Mouse (Mus musculus): ENCODE measurements at regions not wholly inside any gene's neighbourhood (a gene's known extent, or its start where the extent isn't known, plus 50 kb on each side); places are given as distances from the start of the nearest gene placed in this dataset.

DNA sequence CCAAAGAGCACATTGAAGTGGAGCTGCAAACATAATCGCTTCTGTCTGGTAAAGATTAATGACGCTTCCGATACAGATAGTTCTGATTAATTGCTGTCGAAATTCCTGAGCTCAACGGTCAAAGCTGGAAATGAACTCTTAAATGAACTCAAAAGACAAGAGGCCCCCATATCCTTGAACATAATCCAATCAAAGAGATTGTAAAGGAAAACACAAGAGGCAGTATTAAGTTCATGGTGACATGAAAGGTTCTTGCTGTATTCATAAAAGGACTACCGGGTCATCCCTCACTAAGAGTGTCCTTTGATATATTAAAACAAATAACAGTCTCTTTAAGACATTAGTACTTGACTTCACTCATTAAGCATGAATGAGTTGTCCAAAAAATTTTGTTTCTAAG, 225.4 kb upstream of the Pdzrn3 start:
- ATAC-seq (ENCODE audit: poor library complexity, severe bottlenecking): no peak

DNA sequence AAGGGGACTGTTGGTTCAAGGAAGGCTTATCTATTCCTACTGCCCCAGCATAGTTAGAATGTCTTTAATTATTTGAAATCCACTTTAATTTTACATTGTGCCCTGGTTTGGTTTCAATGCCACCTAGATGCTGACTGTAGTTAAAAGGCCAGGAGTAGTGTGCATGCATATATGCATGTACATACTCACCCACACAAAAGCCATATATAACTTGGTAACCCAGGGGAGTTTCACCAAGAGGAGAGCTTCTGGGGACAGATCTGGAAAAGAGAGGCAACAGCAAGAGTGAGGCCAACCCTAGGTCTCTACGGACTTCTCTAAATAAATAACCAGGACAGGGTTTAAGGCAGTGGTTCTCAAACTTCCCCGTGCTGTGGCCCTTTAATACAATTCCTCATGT, 219.3 kb upstream of the Pdzrn3 start:
- ATAC-seq (ENCODE audit: poor library complexity, severe bottlenecking): no peak

DNA sequence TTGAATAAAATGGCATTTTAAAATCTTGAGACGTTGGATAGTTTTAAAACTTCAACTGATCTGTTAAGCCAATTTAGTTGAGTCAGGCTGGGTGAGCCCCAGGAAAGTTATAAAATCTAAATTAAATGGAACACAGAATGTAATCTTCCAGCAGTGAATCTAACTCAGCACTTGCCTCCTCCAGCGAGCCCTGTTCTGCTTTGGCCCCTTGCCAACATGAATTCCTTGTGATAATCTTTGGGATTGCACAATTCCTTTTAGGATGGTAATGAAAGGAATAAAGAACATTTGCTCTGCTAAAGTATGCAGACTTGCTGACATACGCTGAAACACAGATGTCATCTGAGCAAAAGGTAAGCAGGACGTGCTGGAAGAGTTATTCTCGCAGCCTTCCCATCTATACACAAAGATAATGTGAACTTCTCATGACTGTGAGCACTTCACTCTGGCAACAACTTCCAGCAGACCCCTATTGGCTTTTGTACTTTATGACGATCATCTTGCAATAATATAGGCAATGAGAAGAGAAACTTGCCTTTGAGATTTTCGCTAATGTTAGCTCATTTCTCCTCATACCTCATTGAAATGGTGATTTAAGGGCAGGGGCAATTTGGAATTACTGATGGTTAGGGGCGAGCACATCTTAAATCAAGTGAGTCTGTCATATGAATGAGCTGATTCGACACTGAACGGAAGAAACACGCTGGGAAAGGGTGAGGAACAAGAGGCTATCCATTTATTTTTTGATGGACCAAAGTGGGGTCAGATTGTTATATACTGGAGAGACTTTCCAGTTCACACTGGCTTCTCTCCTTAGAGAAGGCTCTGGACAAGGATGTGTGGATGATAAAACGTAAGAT, 216.3 kb upstream of the Pdzrn3 start:
- ATAC-seq (ENCODE audit: poor library complexity, severe bottlenecking): no peak

DNA sequence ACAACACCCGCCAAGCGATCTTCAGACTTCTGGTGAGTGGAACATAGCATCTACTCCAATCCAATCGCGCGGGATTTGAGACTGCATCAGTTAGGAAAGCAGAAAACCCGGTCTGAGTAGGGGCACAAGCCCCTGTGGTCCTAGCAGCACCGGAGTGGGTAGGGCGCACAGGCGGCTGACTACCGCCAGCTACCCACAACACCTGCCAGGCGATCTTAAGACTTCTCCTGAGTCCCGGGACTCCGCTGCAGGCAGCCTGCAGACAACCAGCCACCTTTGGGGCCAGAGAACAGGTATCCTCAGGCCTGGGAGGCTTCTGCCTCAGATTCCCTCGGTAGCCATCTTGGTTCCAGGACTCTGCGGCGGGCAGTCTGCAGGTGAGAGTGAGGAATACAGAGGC, 208.2 kb upstream of the Pdzrn3 start:
- ATAC-seq (ENCODE audit: poor library complexity, severe bottlenecking): no peak

DNA sequence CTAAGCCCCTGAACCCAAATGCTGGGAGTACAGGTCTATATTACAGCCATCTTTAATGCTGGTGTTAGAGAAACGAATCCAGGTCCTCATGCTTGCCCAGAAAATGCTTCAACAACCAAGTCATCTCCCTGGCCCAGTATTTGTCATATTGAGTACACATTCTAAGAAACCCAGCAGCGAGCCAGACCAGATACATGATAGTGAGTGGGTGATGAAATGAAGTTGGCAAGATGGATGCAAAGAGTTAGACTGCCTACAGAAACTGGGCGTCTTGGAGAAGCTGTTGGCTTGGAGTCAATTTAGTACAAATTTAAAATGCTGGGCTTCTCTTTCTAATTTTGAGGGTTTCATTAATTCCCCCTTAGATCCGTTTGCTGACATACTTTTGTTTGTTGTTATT, 203.1 kb upstream of the Pdzrn3 start:
- no peak for ATAC-seq (ENCODE audit: poor library complexity, severe bottlenecking)

DNA sequence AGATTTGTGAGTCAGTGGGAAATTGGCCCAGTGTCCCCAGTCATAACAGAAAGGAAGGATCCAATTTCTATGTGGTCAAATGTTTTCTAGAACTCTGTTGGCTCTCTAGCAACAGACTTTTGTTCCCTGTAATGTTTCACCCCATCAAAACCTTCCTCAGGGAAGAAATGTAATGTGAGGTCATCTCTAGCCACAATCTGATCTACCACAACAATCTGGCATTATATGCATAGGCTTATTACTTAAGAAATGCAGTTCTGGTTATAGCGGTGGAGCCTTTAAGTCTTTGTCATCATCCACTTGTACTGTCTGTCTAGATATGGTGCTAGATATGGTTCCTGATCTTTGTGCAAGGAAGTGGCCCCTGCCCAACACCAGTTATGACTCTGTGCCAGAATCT, 178.4 kb upstream of the Pdzrn3 start:
- no peak for ATAC-seq (ENCODE audit: poor library complexity, severe bottlenecking)

DNA sequence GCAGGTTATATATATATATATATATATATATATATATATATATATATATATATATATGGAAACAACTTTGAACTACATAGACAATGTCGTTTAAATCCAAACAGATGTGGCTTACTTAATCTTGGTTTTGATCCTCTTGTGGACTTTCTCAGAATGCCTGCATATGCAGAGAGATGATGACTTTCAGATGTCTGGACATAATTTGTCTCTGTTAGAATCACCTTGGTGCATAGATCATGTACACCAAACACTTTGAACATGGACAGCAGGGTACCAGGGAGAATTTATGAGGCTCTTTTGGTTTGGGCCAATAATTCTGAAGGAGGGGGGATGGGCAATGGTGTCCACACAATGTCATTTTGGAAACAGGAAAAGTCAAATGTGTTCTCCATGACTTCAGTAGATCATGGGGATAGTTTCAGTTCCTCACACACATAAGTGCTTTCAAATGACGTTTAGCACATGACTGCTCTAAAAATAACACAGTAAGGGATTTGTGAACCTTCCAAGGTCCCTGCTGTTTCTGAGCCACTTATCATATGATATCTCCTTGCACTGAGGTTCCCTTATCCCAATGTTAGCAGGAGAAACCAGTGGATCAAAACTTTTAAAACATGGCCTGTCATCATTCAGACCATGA, 177.4 kb upstream of the Pdzrn3 start:
- ATAC-seq (ENCODE audit: poor library complexity, severe bottlenecking): no peak

DNA sequence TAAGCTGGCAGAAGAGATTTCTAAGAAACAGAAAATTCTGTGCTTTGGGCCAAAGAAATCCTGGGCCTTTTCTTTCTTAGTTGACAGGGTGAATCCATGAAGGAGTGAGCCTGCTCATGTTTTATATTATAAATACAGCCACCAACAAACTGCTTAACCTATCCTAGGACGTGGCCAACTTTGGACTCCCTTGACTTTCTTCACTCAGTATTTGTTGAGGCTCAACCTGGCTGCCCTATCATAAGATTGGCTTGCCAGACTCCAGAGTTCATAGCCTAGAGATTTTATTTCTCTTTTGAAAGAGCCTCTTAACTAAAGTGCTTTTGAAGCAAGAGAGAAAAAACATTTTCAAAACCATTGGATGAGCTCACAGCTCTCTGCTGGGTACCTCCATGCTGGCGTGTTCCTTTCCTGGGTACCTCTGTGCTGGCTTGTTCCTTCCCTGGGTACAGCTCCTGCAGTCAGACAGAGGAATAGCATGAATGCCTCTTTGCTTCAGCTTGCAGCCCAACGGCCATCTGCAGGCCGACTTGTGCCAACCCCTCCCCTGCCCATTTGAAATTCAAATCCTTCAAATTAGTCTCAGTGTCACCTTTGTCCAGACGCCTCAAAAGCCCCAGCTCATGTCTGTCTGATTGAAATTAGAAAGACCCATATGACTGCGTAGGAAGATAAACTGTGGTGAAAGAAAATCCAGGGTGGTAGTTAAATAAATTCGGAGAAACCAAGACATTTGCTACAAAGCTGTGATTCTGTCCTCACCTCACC, 173.0 kb upstream of the Pdzrn3 start:
- ATAC-seq (ENCODE audit: poor library complexity, severe bottlenecking): no peak

DNA sequence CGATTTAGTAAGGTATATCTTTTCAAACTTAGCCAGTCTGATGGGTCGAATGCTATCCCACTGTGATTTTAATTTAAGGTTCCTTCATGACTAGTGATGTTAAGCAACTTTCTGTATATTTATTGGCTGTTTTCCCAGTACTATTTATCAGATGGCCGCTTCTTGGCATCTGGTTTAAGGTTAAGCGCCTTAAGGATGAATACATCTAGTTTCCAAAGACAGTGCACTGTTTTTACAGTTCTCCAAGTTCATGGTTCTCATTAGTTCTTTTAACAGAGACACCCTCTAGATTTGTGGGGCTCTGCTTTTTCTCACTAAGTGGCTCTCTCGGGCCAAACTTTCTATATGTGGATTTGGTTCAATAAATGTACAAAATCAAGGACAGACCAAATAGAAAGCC, 159.9 kb upstream of the Pdzrn3 start:
- no peak for ATAC-seq (ENCODE audit: poor library complexity, severe bottlenecking)

DNA sequence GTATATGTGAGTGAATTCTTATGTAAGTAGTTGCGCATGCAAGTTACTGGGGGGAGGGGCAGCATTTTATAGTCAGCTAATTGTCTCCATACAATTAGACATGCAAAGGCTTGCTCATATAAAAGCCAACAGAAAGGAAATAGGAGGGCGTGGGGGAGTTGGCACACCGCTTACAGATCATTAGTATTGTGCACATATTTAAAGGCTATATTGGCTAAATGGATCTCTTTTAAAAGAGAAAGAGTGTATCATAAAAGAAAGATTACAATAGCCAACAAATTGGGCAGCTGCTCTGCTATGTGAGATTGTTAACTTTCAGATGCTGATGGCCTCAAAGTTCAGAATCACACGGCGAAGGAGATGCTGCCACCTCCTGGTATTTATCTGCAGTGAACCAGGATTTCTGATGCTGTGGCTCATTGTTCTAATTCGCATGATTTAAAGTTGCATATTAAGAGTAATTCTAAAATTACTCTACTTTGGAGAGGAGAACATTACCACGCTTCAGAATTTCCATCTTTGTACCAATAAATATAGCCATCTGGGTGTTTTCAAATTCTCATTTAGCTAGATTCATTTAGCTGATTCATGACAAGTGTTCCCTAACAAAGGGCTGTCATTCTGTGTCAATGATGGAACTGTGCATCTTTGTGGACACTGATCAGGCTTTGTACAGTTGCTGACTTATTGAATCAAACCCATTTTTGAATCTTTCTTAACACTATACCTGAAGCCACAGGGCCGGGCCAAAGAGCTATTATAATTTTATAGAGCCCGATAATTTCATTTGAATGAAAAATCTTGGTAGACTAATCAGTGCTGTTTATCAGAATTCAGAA, 156.7 kb upstream of the Pdzrn3 start:
- no peak for ATAC-seq (ENCODE audit: poor library complexity, severe bottlenecking)

DNA sequence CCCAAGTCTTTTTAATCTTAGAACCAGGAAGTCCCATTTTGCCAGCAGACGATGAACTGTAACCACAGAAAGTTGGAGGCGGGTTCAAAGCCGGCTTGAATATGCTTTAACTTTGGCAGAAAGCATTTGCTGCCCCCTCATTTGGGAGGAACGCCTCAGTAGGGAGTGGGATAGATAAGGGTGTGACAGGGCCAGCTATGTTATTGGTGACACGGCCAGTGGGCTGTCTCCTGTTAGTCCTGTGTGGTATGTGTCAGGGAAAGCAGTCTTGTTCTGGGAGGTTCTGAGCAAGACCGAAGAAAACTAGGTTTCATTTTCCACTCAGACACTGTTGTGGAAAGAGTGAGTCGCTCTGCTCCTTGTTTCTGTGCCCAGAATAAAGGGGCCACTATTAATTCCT, 154.7 kb upstream of the Pdzrn3 start:
- no peak for ATAC-seq (ENCODE audit: poor library complexity, severe bottlenecking)

DNA sequence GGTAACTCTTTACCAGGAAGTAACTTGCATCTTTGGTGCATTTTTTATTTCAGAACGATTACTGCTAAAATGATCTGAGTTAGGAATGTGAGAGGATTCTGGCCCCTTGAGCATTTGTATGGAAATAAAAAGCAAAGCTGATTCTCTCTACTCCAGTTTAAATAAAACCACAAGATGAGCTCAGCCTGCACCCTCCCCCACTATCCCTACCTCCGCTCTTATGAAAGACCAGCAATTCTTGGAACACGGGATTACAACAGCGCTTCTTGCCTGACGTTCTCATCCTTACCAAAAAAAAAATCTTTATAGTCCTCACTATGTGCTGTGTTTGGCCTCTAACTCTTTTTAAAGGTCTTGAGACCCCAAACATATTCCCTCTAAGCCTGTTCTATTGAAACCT, 154.2 kb upstream of the Pdzrn3 start:
- no peak for ATAC-seq (ENCODE audit: poor library complexity, severe bottlenecking)

DNA sequence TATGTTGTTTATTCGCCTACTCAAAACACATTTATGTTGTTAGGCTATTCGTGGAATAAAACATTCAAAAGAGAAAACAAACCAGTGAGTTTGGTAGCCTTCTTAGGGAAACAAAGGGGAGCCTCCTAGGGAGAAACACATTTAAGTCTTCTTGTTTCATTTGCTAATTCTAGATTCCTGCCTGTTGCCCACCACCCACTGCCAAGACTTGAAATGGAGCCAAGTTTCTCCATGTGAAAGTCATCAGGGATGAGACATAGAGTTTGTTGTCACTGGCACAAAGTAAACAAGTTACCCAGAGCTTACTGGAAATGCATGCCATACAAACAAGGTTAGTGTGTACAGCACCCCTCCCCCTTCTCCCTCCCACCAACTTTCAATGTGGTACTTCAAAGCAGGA, 147.4 kb upstream of the Pdzrn3 start:
- no peak for ATAC-seq (ENCODE audit: poor library complexity, severe bottlenecking)

DNA sequence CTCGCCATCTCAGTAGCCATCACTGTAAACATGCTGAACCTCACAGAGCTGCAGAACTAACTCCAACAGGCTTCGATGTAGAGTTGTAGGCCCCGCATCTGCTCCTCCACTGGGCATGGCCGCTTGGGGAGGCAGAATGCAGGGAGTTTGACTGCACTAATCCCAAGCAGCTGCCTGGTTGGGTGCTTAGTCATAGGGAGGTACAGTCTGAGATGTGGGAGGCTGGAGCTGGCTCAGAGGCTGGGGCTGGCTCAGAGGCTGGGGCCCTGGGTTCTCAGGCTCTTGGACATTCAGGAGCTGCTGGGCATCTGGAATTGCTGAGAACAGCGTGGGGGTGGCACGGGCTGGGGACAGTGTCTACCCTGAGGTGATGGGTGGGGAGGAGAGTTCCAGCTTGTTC, 143.6 kb upstream of the Pdzrn3 start:
- no peak for ATAC-seq (ENCODE audit: poor library complexity, severe bottlenecking)

DNA sequence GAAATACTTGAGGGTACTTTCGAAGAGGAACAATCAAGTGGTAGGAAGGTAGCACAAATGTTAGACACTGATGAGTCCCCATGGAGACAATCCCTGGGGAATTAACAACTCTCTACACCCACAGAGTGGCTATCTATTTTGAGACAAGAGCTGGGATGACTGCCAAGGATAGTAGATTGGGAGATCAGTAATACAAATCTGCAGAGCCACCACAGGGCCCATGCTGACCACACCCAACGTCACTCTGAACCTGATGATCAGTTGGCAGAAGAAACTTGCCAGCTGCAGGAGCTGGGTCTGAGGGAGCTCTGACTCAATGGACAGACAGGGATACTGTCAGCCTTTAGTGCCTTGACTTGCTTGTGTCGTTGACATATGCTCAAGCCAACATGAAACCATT, 143.1 kb upstream of the Pdzrn3 start:
- no peak for ATAC-seq (ENCODE audit: poor library complexity, severe bottlenecking)

DNA sequence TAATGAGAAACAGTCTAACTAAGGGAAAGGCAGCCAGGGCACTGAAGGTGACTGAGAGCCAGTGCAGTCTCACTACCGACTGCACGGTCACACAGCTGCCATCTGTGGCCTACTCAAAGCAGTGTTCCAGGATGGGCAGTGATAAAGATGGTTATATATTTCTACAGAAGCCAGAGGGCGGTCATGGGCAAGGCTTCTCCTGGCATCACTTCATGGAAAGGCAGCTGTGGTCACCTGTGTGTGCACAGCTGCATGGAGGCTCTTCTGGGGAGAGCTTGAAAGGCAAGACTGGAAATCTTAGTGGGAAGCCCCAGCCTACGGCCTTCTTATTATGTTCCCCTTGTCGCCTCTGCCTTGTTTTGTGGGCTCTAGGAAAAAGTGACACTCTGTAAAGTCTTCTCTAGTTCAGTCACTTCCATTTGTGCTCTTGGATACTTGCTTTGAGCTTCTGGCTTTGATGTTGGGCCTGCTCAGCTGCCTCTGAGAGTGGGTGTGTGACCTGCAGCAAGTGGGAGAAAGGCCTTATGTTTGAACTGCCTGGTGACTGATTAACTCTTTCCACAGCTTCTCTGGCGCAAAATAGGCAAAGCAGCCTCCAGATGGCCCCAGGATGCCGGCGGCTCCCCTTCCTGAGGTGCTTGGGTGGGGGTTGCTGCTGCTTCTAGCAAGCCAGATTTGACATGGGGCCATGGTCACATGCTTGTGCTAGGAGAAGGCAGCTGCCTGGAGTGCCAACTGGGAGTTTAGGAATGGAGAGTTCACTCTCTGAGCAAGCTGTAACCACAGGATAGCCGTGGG, 141.4 kb upstream of the Pdzrn3 start:
- no peak for ATAC-seq (ENCODE audit: poor library complexity, severe bottlenecking)

DNA sequence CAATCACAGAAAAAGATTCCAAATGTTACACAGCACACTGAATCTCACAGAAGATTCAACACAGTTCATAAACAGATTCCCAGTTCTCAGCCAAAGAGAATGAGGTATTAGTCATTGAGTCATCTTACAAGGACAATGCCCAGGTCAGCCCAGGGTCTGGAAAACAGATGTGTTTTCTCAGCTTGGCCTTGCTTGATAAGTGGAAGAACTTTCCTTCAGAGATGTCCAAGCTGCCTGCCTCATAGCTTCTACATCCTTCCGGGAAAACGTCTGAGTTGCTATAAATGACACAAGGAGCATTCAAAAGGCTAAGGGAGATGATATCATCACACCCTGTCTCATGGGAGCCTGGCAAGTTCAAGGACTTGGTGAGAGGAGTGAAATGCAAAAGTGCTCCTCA, 139.9 kb upstream of the Pdzrn3 start:
- ATAC-seq (ENCODE audit: poor library complexity, severe bottlenecking): no peak

DNA sequence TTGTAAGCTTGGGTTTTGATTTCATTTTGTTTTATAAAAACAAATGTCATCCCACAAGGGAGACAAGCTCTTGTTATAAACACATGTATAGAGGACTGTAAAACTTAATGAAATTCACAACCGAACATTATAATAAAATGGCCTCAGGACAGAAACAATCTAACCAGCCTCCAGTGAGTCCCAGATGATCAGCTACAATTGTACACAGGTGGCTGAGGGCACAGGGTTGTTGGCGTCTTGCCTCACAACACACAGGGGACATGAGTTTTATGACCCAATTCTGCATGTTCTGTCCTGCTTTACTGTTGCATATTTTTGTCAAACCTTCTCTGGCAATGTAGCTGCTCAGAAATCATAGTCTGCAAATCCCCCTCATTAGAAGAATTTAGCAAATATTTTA, 136.0 kb upstream of the Pdzrn3 start:
- no peak for ATAC-seq (ENCODE audit: poor library complexity, severe bottlenecking)

DNA sequence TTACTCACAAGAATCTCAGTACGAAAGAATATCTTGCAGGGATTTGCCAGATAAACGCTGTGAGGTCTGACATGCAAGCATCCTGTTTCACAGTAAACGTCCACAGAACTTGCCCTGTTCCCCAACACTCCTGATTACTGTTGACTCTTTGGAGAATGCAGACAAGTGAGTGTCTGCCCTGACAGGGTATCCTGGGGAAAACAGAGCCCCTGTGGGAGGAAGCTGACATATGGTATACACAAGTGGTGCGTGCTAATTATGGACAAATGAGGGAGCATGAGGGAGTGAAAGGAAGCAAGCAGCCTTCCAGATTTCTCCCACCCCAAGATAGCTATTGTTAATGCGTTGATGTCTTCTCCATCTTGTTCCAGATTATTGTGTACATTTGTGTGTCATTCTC, 124.5 kb upstream of the Pdzrn3 start:
- ATAC-seq (ENCODE audit: poor library complexity, severe bottlenecking): no peak

DNA sequence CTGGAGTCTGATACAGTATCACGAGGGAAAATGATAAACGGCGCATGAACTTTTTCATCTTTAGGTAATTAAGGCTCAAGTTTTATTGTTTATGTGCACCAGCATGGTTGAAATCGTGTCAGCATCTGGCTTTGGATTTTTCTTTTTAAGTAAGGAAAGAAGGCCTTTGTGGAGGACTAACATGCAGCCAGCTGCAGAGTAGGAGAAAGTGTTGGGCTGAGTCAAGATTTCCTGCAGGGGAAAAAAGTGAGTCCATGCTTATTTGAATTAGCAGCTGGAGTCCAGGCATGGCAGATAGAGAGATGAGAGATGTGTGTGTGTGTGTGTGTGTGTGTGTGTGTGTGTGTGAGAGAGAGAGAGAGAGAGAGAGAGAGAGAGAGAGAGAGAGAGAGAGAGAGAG, 124.0 kb upstream of the Pdzrn3 start:
- ATAC-seq (ENCODE audit: poor library complexity, severe bottlenecking): no peak
